Mouse (Mus musculus): ENCODE results near the gene Hk1. TPM values are rescaled to one million over a fixed set of nuclear protein-coding genes. Genes with fewer than 3 reads are reported as not detected.

The Hk1 gene
- polyA plus RNA-seq, 1 experiment from 2014 or later: 46.0 TPM

- no peak overlapping the region for H3K4me3 ChIP-seq (ENCODE audit: low read length)
- H3K4me1 ChIP-seq (replicated peaks; ENCODE audit: control insufficient read depth, insufficient read depth, low read length): peaks cover 7% of the 10 kb centered on the region
- no peaks in the 10 kb centered on the region for H3K27me3 ChIP-seq (ENCODE audit: control insufficient read depth, insufficient read depth, low read depth, low read length)
- H3K4me2 ChIP-seq (ENCODE audit: low read depth, low read length): no peak overlapping the region
- no peaks in the 10 kb centered on the region; the same call in 1 of the 2 replicates for H3K36me3 ChIP-seq (ENCODE audit: control insufficient read depth, insufficient read depth, low read length)
- no peaks in the 10 kb centered on the region for H3K9me3 ChIP-seq (ENCODE audit: control insufficient read depth, low read length)
- H3K9ac ChIP-seq (ENCODE audit: low read length): no peak overlapping the region
- no peak for ATAC-seq (ENCODE audit: low read depth)
- 79% methylated on average over 10 of the region's 10 CpGs for WGBS
- no peak overlapping the region for H3K27ac ChIP-seq (ENCODE audit: low read length)
Measured at GRCm38 (mm10) chr10:62313140-62313539, 66.6 kb downstream of the Hk1 start.

- ATAC-seq (ENCODE audit: low read depth): peak; percentile 39; the same call in 1 of the 2 replicates
- no peak overlapping the region for H3K4me3 ChIP-seq (ENCODE audit: low read length)
- peaks cover 7% of the 10 kb centered on the region for H3K4me1 ChIP-seq (replicated peaks; ENCODE audit: control insufficient read depth, insufficient read depth, low read length)
Measured at GRCm38 (mm10) chr10:62311464-62311863, 68.2 kb downstream of the Hk1 start.

GRCm38 (mm10) chr10:62310259-62311039, 69.3 kb downstream of the Hk1 start:
- Histone ChIP-seq H3K36me3 (ENCODE audit: control insufficient read depth, insufficient read depth, low read length) (no peaks in the 10 kb centered on the region; the same call in 1 of the 2 replicates), H3K4me3 (ENCODE audit: low read length) (no peak overlapping the region), H3K27me3 (ENCODE audit: control insufficient read depth, insufficient read depth, low read depth, low read length) (no peaks in the 10 kb centered on the region), H3K4me2 (ENCODE audit: low read depth, low read length) (no peak overlapping the region), H3K9me3 (ENCODE audit: control insufficient read depth, low read length) (no peaks in the 10 kb centered on the region), H3K4me1 (replicated peaks; ENCODE audit: control insufficient read depth, insufficient read depth, low read length) (peaks cover 7% of the 10 kb centered on the region), H3K9ac (ENCODE audit: low read length) (no peak overlapping the region), H3K27ac (ENCODE audit: low read length) (no peak overlapping the region)
- 55% methylated on average over 10 of the region's 10 CpGs for WGBS
- ATAC-seq (ENCODE audit: low read depth): peak; percentile 52; the same call in 1 of the 2 replicates

More at GRCm38 (mm10) chr10:62311464-62311863, 68.2 kb downstream of the Hk1 start:
- Histone ChIP-seq H3K27ac (ENCODE audit: low read length) (peak overlapping the region; percentile 19; the same call in 1 of the 2 replicates), H3K9ac (ENCODE audit: low read length) (peak overlapping the region; percentile 23; the same call in 1 of the 2 replicates), H3K9me3 (ENCODE audit: control insufficient read depth, low read length) (no peaks in the 10 kb centered on the region), H3K36me3 (ENCODE audit: control insufficient read depth, insufficient read depth, low read length) (no peaks in the 10 kb centered on the region; the same call in 1 of the 2 replicates), H3K4me2 (ENCODE audit: low read depth, low read length) (0 out of 2 replicates have a peak overlapping the region, but pooled peaks have one; percentile 28), H3K27me3 (ENCODE audit: control insufficient read depth, insufficient read depth, low read depth, low read length) (no peaks in the 10 kb centered on the region)
- 32% methylated on average over 6 of the region's 6 CpGs for WGBS

- Histone ChIP-seq H3K9ac (ENCODE audit: low read length) (no peak overlapping the region), H3K27ac (ENCODE audit: low read length) (no peak overlapping the region), H3K4me2 (ENCODE audit: low read depth, low read length) (no peak overlapping the region), H3K36me3 (ENCODE audit: control insufficient read depth, insufficient read depth, low read length) (no peaks in the 10 kb centered on the region; the same call in 1 of the 2 replicates), H3K27me3 (ENCODE audit: control insufficient read depth, insufficient read depth, low read depth, low read length) (no peaks in the 10 kb centered on the region), H3K9me3 (ENCODE audit: control insufficient read depth, low read length) (no peaks in the 10 kb centered on the region), H3K4me1 (replicated peaks; ENCODE audit: control insufficient read depth, insufficient read depth, low read length) (peaks cover 7% of the 10 kb centered on the region), H3K4me3 (ENCODE audit: low read length) (no peak overlapping the region)
- ATAC-seq (ENCODE audit: low read depth): no peak
- 89% methylated on average over 5 of the region's 5 CpGs for WGBS
Measured at GRCm38 (mm10) chr10:62309593-62309992, 70.1 kb downstream of the Hk1 start.

- Histone ChIP-seq H3K27me3 (ENCODE audit: control insufficient read depth, insufficient read depth, low read depth, low read length) (no peaks in the 10 kb centered on the region), H3K27ac (ENCODE audit: low read length) (no peak overlapping the region), H3K9me3 (ENCODE audit: control insufficient read depth, low read length) (no peaks in the 10 kb centered on the region), H3K4me1 (replicated peaks; ENCODE audit: control insufficient read depth, insufficient read depth, low read length) (peaks cover 7% of the 10 kb centered on the region), H3K4me2 (ENCODE audit: low read depth, low read length) (no peak overlapping the region), H3K36me3 (ENCODE audit: control insufficient read depth, insufficient read depth, low read length) (no peaks in the 10 kb centered on the region; the same call in 1 of the 2 replicates), H3K4me3 (ENCODE audit: low read length) (no peak overlapping the region), H3K9ac (ENCODE audit: low read length) (no peak overlapping the region)
- ATAC-seq (ENCODE audit: low read depth): no peak
- 86% methylated on average over 11 of the region's 11 CpGs for WGBS
Measured at GRCm38 (mm10) chr10:62308896-62309491, 70.7 kb downstream of the Hk1 start.

- Histone ChIP-seq H3K4me3 (ENCODE audit: low read length) (no peak overlapping the region), H3K4me2 (ENCODE audit: low read depth, low read length) (no peak overlapping the region), H3K27me3 (ENCODE audit: control insufficient read depth, insufficient read depth, low read depth, low read length) (no peaks in the 10 kb centered on the region), H3K9ac (ENCODE audit: low read length) (no peak overlapping the region), H3K27ac (ENCODE audit: low read length) (no peak overlapping the region), H3K36me3 (ENCODE audit: control insufficient read depth, insufficient read depth, low read length) (no peaks in the 10 kb centered on the region), H3K4me1 (replicated peaks; ENCODE audit: control insufficient read depth, insufficient read depth, low read length) (peaks cover 3% of the 10 kb centered on the region), H3K9me3 (ENCODE audit: control insufficient read depth, low read length) (no peaks in the 10 kb centered on the region)
- ATAC-seq (ENCODE audit: low read depth): peak; percentile 34; the same call in 1 of the 2 replicates
- WGBS: 31% methylated on average over 3 of the region's 3 CpGs
Measured at GRCm38 (mm10) chr10:62306483-62306882, 73.2 kb downstream of the Hk1 start.

- H3K4me3 ChIP-seq (ENCODE audit: low read length): no peak overlapping the region
- no peak for ATAC-seq (ENCODE audit: low read depth)
- no peak overlapping the region for H3K27ac ChIP-seq (ENCODE audit: low read length)
- no peaks in the 10 kb centered on the region for H3K27me3 ChIP-seq (ENCODE audit: control insufficient read depth, insufficient read depth, low read depth, low read length)
- no peaks in the 10 kb centered on the region for H3K36me3 ChIP-seq (ENCODE audit: control insufficient read depth, insufficient read depth, low read length)
- WGBS: 80% methylated on average over 6 of the region's 6 CpGs
- no peak overlapping the region for H3K9ac ChIP-seq (ENCODE audit: low read length)
- H3K4me2 ChIP-seq (ENCODE audit: low read depth, low read length): no peak overlapping the region
- H3K4me1 ChIP-seq (replicated peaks; ENCODE audit: control insufficient read depth, insufficient read depth, low read length): peaks cover 4% of the 10 kb centered on the region; the same call in 1 of the 2 replicates
- H3K9me3 ChIP-seq (ENCODE audit: control insufficient read depth, low read length): no peaks in the 10 kb centered on the region
Measured at GRCm38 (mm10) chr10:62305090-62305489, 74.6 kb downstream of the Hk1 start.

- ATAC-seq (ENCODE audit: low read depth): peak; percentile 50
- 65% methylated on average over 23 of the region's 23 CpGs for WGBS
- no peak overlapping the region for H3K9ac ChIP-seq (ENCODE audit: low read length)
- no peaks in the 10 kb centered on the region for H3K36me3 ChIP-seq (ENCODE audit: control insufficient read depth, insufficient read depth, low read length)
- no peak overlapping the region for H3K4me2 ChIP-seq (ENCODE audit: low read depth, low read length)
- peaks cover 4% of the 10 kb centered on the region; the same call in 1 of the 2 replicates for H3K4me1 ChIP-seq (replicated peaks; ENCODE audit: control insufficient read depth, insufficient read depth, low read length)
- peak overlapping the region; percentile 24; the same call in 1 of the 2 replicates for H3K27ac ChIP-seq (ENCODE audit: low read length)
- H3K4me3 ChIP-seq (ENCODE audit: low read length): no peak overlapping the region
- H3K9me3 ChIP-seq (ENCODE audit: control insufficient read depth, low read length): no peaks in the 10 kb centered on the region
- no peaks in the 10 kb centered on the region for H3K27me3 ChIP-seq (ENCODE audit: control insufficient read depth, insufficient read depth, low read depth, low read length)
Measured at GRCm38 (mm10) chr10:62300006-62300827, 79.5 kb downstream of the Hk1 start.
